Mouse (Mus musculus) thymus, adult 2 months (tissue): Measurements from ENCODE around the gene Pcsk5.

ENCODE experiments used
- CTCF ChIP-seq: fragments of 200-500 bp; IDR thresholded peaks from 2 replicates; pipeline ENCODE4 v1.5.1; 2012; ENCODE audit warnings: mild to moderate bottlenecking, control low read depth, low read length, moderate library complexity, borderline replicate concordance; ENCODE audit not compliant: control insufficient read depth, poor library complexity, insufficient read depth; ENCODE audit errors: extremely low read depth
- POLR2A ChIP-seq: fragments of 200-500 bp; IDR thresholded peaks from 2 replicates; pipeline ENCODE4 v1.6.1; 2012; ENCODE audit warnings: mild to moderate bottlenecking, low read length, control low read depth, moderate library complexity; ENCODE audit not compliant: control insufficient read depth, poor library complexity, insufficient read depth; ENCODE audit errors: extremely low read depth

DNA sequence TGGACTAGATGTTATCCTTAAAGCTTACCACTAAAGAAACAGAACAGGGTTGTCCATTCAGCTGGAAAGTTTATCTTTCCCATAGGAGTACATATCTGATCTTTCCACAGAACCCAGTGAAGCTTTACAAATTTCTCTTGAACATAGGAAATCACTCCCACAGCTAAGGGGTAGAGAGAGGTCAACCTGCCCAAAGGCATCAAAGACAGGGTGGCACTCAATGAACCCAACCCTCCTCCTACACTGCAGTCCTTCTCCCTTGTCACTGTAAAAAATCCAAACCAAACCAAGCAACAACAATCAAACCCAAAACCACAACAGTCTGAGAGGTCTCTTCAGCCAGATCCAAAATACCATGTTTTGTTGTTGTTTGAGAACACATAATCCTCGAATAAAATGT, 311.9 kb downstream of the Pcsk5 start:
- TF ChIP-seq CTCF (no peak), POLR2A (no peak)
